Mouse (Mus musculus) layer of hippocampus, postnatal 25 days (tissue): ENCODE results near the gene Fam122a. TPM values are rescaled to one million over a fixed set of nuclear protein-coding genes. Genes with fewer than 3 reads are reported as not detected.

Experiments used
- DNase-seq, 2 experiments: peaks; one replicate each; pipeline ENCODE4 v3.0.0; 2022; ENCODE audit warnings: mixed read lengths in 2 of 2, low spot score in 1 of 2; ENCODE audit errors: extremely low spot score in 1 of 2
- total RNA-seq, 2 experiments: library from RNA; stranded (reverse); gene quantifications; 2 replicates each; pipeline ENCODE4 v1.2.3; 2021

The Fam122a gene
- total RNA-seq, 2 experiments from 2014 or later = 31.4 to 39.5 TPM

- DNase-seq = no peak
Observed at GRCm38 (mm10) chr19:24434291-24434690, 42.9 kb downstream of the Fam122a start.

GRCm38 (mm10) chr19:24432447-24432846, 44.7 kb downstream of the Fam122a start:
- DNase-seq = no peak

- no peak for DNase-seq
Observed at GRCm38 (mm10) chr19:24431381-24431780, 45.8 kb downstream of the Fam122a start.

DNA sequence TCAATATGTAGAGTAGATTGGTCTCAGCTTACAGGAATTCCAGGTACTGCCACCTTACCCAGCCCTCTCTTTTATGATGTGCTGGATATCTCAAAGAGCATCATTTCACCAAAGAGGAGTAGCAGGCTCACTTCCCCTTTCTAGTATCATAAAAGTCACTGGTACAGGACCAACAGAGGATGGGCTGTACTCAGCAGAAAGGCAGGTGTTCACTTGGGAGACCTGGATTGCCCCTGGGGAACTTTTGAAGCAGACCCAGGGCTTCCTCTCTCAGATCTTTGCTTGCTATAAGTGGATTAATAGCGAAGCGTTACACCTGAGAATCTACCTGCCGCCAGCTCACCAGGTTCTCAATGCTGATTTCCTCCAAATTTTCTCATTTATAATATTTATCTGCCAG, 49.1 kb downstream of the Fam122a start:
- DNase-seq = no peak

GRCm38 (mm10) chr19:24427258-24427657, 49.9 kb downstream of the Fam122a start:
- no peak for DNase-seq

DNA sequence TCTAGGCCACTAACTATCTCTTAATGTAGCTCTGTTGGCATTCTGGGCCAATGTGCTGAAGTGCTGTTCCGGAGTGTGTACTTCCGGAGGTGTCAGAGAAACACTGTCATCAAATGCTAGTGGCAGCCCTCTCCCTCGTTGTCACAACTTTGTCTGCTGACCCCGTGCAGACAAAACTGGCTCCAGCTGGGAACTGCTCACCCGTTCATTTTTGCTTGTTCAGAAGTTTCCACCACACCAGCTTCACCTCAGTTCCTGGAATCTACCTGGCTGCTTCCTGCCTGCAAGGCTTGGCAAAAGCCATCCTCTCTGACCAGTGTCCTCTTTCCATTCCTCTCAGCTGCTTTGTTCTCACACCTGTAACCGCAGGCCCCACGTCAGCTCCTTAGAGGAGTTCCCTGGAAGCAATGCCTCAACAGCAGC, 50.4 kb downstream of the Fam122a start:
- no peak for DNase-seq

Other genes with a start within 250 kb of the Fam122a start
- gene Fxn, start 196.8 kb downstream of the Fam122a start, total RNA-seq = 1 to 10 TPM; 7.1 to 9.3 TPM
- 10 to 100 TPM; 63.7 to 64.4 TPM for gene Pip5k1b, start 78.5 kb upstream of the Fam122a start, total RNA-seq
- gene Tmem252, start 196.7 kb upstream of the Fam122a start, total RNA-seq = under 1 TPM; 0.35 to 0.49 TPM